30 mouse cellular contexts compared by ENCODE assay signal in the genomic region with DNA sequence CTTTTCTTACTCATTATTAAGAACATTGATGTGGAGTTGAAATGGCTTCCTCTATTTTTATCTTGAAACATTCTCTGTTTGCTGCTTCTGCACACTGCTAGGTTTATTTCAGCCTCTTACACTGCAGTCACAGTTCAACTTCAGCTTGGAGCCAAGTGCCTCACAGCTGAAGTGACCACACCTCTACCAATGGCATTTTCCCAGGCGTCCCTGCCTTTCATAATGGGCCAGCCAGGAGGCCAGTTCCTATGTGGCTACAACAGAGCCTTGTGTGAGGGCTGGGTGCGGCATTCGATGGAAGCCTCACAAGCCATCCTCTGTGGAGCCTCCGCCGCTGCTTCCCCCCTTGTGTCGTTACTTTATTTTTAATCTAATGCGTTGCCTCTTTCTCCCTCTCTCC.
DNase-seq lines count a peak whose midpoint lies in the region; ATAC-seq and TF ChIP-seq lines count a peak whose summit lies in the region.
"Had no signal": no experiment of that assay in that cellular context is flagged by ENCODE, and none has a peak within 500 bp of the region (broad histone marks: within the 10 kb centered on the region; RNA-seq: fewer than 3 reads in every experiment).

No protein-coding gene starts in this region.

- no peak overlapping the region for H3K4me2 ChIP-seq in stomach, embryonic 16.5 days (ENCODE audit: low read depth, low read length)
- H3K4me2 ChIP-seq in stomach, postnatal 0 days (replicated peaks; ENCODE audit: low read depth): no peak overlapping the region
- H3K4me2 ChIP-seq in forebrain, embryonic 15.5 days (replicated peaks): no peak overlapping the region
- H3K4me2 ChIP-seq: embryonic facial prominence, embryonic 12.5 days; heart, embryonic 11.5 days; hindbrain, embryonic 13.5 days; liver, embryonic 15.5 days; neural tube, embryonic 15.5 days had no signal

- no peaks in the 10 kb centered on the region for H3K27me3 ChIP-seq in stomach, embryonic 16.5 days (ENCODE audit: control insufficient read depth, insufficient read depth, low read length)
- H3K27me3 ChIP-seq in stomach, postnatal 0 days (ENCODE audit: control insufficient read depth, insufficient read depth, low read length): no peaks in the 10 kb centered on the region
- H3K27me3 ChIP-seq in midbrain, embryonic 10.5 days (ENCODE audit: low read depth, poor library complexity, severe bottlenecking): no peaks in the 10 kb centered on the region
- H3K27me3 ChIP-seq in forebrain, embryonic 15.5 days: no peaks in the 10 kb centered on the region
- H3K27me3 ChIP-seq: embryonic facial prominence, embryonic 12.5 days; hindbrain, embryonic 13.5 days; liver, embryonic 15.5 days; neural tube, embryonic 15.5 days had no signal

- H3K9me3 ChIP-seq in stomach, embryonic 16.5 days (replicated peaks; ENCODE audit: control insufficient read depth, low read length): no peaks in the 10 kb centered on the region
- H3K9me3 ChIP-seq in stomach, postnatal 0 days (ENCODE audit: control insufficient read depth, low read length): no peaks in the 10 kb centered on the region
- no peaks in the 10 kb centered on the region for H3K9me3 ChIP-seq in midbrain, embryonic 10.5 days (replicated peaks)
- H3K9me3 ChIP-seq in forebrain, embryonic 15.5 days: no peaks in the 10 kb centered on the region
- H3K9me3 ChIP-seq: embryonic facial prominence, embryonic 12.5 days; forebrain, embryonic 10.5 days; hindbrain, embryonic 13.5 days; liver, embryonic 15.5 days; neural tube, embryonic 15.5 days had no signal

- TF ChIP-seq CTCF in stomach, postnatal 0 days (IDR thresholded peaks at IDR 0.05; ENCODE audit: low read depth): no peak

- DNase-seq in stomach, postnatal 0 days (ENCODE audit: low spot score): no peak
- DNase-seq in lung, adult 18-20 months: peak; percentile 77 to 81
- DNase-seq in lung, postnatal 14 days: peak; percentile 48
- no peak for DNase-seq in midbrain, embryonic 10.5 days (ENCODE audit: low spot score)
- DNase-seq in urinary bladder, postnatal 10 days (ENCODE audit: low spot score): no peak
- DNase-seq: adrenal gland, adult 8-10 months; cerebellum, adult 9-10 months; embryo, embryonic 11 days; gastrocnemius, postnatal 14 days; heart, postnatal 36 days; kidney, adult 8-10 months; kidney, postnatal 4 days; layer of hippocampus, postnatal 36 days; left cerebral cortex, postnatal 4 days; midbrain, embryonic 14.5 days; retina, postnatal 1 day; right cerebral cortex, postnatal 14 days had no signal

- no peak for TF ChIP-seq EP300 in stomach, postnatal 0 days (optimal IDR thresholded peaks at IDR 0.05)

- WGBS in stomach, embryonic 16.5 days: 79% methylated on average over 7 of the region's 7 CpGs
- WGBS in stomach, postnatal 0 days: 69% methylated on average over 7 of the region's 7 CpGs
- WGBS in midbrain, embryonic 10.5 days: 80% methylated on average over 7 of the region's 7 CpGs
- 75% methylated on average over 7 of the region's 7 CpGs for WGBS in forebrain, embryonic 15.5 days

- no peak overlapping the region for H3K9ac ChIP-seq in stomach, embryonic 16.5 days (ENCODE audit: low read length)
- no peak overlapping the region for H3K9ac ChIP-seq in stomach, postnatal 0 days (ENCODE audit: low read length)
- no peak overlapping the region for H3K9ac ChIP-seq in forebrain, embryonic 15.5 days (replicated peaks)
- H3K9ac ChIP-seq: embryonic facial prominence, embryonic 12.5 days; hindbrain, embryonic 13.5 days; liver, embryonic 15.5 days; neural tube, embryonic 15.5 days had no signal

- H3K4me1 ChIP-seq in stomach, embryonic 16.5 days (ENCODE audit: control insufficient read depth, insufficient read depth, low read length): no peaks in the 10 kb centered on the region
- H3K4me1 ChIP-seq in stomach, postnatal 0 days (replicated peaks; ENCODE audit: control insufficient read depth, insufficient read depth): no peaks in the 10 kb centered on the region
- H3K4me1 ChIP-seq in midbrain, embryonic 10.5 days: 0 out of 2 replicates have a peak, but pooled peaks cover 5% of the 10 kb centered on the region
- no peaks in the 10 kb centered on the region for H3K4me1 ChIP-seq in forebrain, embryonic 15.5 days
- H3K4me1 ChIP-seq: embryonic facial prominence, embryonic 12.5 days; hindbrain, embryonic 13.5 days; liver, embryonic 15.5 days; neural tube, embryonic 15.5 days had no signal

- peak overlapping the region; percentile 20; the same call in 1 of the 2 replicates for H3K27ac ChIP-seq in stomach, embryonic 16.5 days (ENCODE audit: low read length)
- no peak overlapping the region for H3K27ac ChIP-seq in stomach, postnatal 0 days (replicated peaks)
- H3K27ac ChIP-seq in midbrain, embryonic 10.5 days (replicated peaks): no peak overlapping the region
- no peak overlapping the region for H3K27ac ChIP-seq in forebrain, embryonic 15.5 days (replicated peaks)
- H3K27ac ChIP-seq: embryonic facial prominence, embryonic 12.5 days; forebrain, embryonic 10.5 days; hindbrain, embryonic 13.5 days; kidney, postnatal 0 days; liver, embryonic 15.5 days; macrophage; neural tube, embryonic 15.5 days had no signal

- H3K36me3 ChIP-seq in stomach, embryonic 16.5 days (ENCODE audit: control insufficient read depth, insufficient read depth, low read length): no peaks in the 10 kb centered on the region
- H3K36me3 ChIP-seq in stomach, postnatal 0 days (ENCODE audit: control insufficient read depth, insufficient read depth, low read length): no peaks in the 10 kb centered on the region
- H3K36me3 ChIP-seq in midbrain, embryonic 10.5 days: no peaks in the 10 kb centered on the region
- no peaks in the 10 kb centered on the region for H3K36me3 ChIP-seq in forebrain, embryonic 15.5 days
- H3K36me3 ChIP-seq: embryonic facial prominence, embryonic 12.5 days; forebrain, embryonic 10.5 days; G1E; hindbrain, embryonic 13.5 days; neural tube, embryonic 15.5 days had no signal

- H3K4me3 ChIP-seq in stomach, embryonic 16.5 days (replicated peaks; ENCODE audit: low read length): no peak overlapping the region
- H3K4me3 ChIP-seq in stomach, postnatal 0 days (ENCODE audit: low read depth, low read length): no peak overlapping the region
- no peak overlapping the region for H3K4me3 ChIP-seq in midbrain, embryonic 10.5 days
- H3K4me3 ChIP-seq in forebrain, embryonic 15.5 days: no peak overlapping the region
- H3K4me3 ChIP-seq: embryonic facial prominence, embryonic 12.5 days; forebrain, embryonic 10.5 days; hindbrain, embryonic 13.5 days; liver, embryonic 15.5 days; neural tube, embryonic 15.5 days had no signal

- no peak for ATAC-seq in stomach, embryonic 16.5 days (ENCODE audit: insufficient read depth, low FRiP score)
- ATAC-seq in stomach, postnatal 0 days (ENCODE audit: low FRiP score, low TSS enrichment): no peak
- no peak for ATAC-seq in forebrain, embryonic 15.5 days (replicated peaks)
- ATAC-seq: forebrain, embryonic 16.5 days; intestine, embryonic 16.5 days had no signal

Comparison
In these comparisons a context has a peak if more than half of its experiments do, and no peak if none do; other contexts are left out.
1. DNase-seq: peak in lung, adult 18-20 months (2 of 2) and lung, postnatal 14 days (single experiment); none in stomach, postnatal 0 days (single experiment), midbrain, embryonic 10.5 days (single experiment) and urinary bladder, postnatal 10 days (single experiment).